Mouse (Mus musculus) lung, postnatal 36 days (tissue): ENCODE measurements around the gene Gm38100.

Experiments
- DNase-seq: peaks from one replicate; pipeline ENCODE4 v3.0.0; 2022; ENCODE audit warnings: mixed read lengths

Gm38100 gene

DNA sequence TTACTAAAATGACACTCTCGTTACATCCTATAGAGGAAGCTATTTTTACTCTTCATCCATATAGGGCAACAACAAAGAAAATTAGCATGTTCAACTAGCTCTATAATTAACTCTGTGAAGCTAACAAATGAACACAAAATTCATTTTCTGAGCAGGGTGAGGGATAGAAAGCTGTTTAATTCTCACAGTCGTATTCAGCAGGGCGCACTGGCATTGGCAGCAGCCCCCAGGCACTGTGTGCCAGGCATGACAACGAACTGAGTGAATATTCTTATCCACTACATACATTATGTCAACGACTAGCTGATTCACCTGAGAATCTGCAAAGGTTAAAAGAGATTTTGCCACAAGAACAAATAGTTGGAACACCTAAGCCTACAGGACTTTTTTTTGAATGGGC, 50.6 kb downstream of the Gm38100 start:
- no peak for DNase-seq
